Mouse (Mus musculus) stomach, postnatal 0 days (tissue): ENCODE results near the gene Kmt5a. TPM values are rescaled to one million over a fixed set of nuclear protein-coding genes. Genes with fewer than 3 reads are reported as not detected.
"Not testable (repeated sequence)": the region's sequence is repeated elsewhere in the genome, so short reads cannot be mapped to it uniquely, and the experiment has no call there.

Experiments
- ATAC-seq: fragments of 200-750 bp; cut with Nextera tagmentation; 2 replicates; pipeline ENCODE4 v1.8.0; 2017; ENCODE audit not compliant: low FRiP score, low TSS enrichment
- DNase-seq: peaks from one replicate; pipeline ENCODE4 v3.0.0-alpha.2; 2016; ENCODE audit warnings: low spot score
- H3K27ac ChIP-seq: fragments of 300-500 bp; sonication (generic); replicated peaks from 2 replicates; pipeline ENCODE4 v1.5.1; 2014; ENCODE audit warnings: mild to moderate bottlenecking, control low read depth
- H3K27me3 ChIP-seq: fragments of 300-500 bp; sonication (generic); 2 replicates; pipeline ENCODE4 v1.6.1; 2014; ENCODE audit warnings: low read length; ENCODE audit not compliant: control insufficient read depth, insufficient read depth
- H3K36me3 ChIP-seq: fragments of 300-500 bp; sonication (generic); 2 replicates; pipeline ENCODE4 v1.6.1; 2014; ENCODE audit warnings: low read length, mixed read lengths; ENCODE audit not compliant: control insufficient read depth, insufficient read depth
- H3K4me1 ChIP-seq: fragments of 300-500 bp; sonication (generic); replicated peaks from 2 replicates; pipeline ENCODE4 v1.6.1; 2014; ENCODE audit warnings: antibody characterized with exemption; ENCODE audit not compliant: control insufficient read depth, insufficient read depth
- H3K4me2 ChIP-seq: fragments of 300-500 bp; sonication (generic); replicated peaks from 2 replicates; pipeline ENCODE4 v1.6.1; 2014; ENCODE audit warnings: low read depth, mild to moderate bottlenecking, control low read depth, moderate library complexity
- H3K4me3 ChIP-seq: fragments of 300-500 bp; sonication (generic); 2 replicates; pipeline ENCODE4 v1.5.1; 2014; ENCODE audit warnings: low read depth, low read length, control low read depth
- H3K9ac ChIP-seq: fragments of 300-500 bp; sonication (generic); 2 replicates; pipeline ENCODE4 v1.6.1; 2014; ENCODE audit warnings: mild to moderate bottlenecking, low read length, control low read depth, mixed read lengths
- H3K9me3 ChIP-seq: fragments of 300-500 bp; sonication (generic); 2 replicates; pipeline ENCODE4 v1.6.1; 2016; ENCODE audit warnings: low read length; ENCODE audit not compliant: control insufficient read depth
- CTCF ChIP-seq: IDR thresholded peaks from 2 replicates; pipeline ENCODE4 v1.5.1; 2016; ENCODE audit warnings: antibody characterized with exemption, low read depth, mild to moderate bottlenecking, moderate library complexity
- EP300 ChIP-seq: optimal IDR thresholded peaks from 2 replicates; pipeline ENCODE3; 2016; ENCODE audit warnings: antibody characterized with exemption
- WGBS: fragments of 180-500 bp; shearing (Covaris S2); extraction: QIAGEN DNeasy Blood & Tissue Kit; methylation state at CpG from one replicate; pipeline ENCODE4 v1.1.7; 2014; 5-methylcytosine and 5-hydroxymethylcytosine counted together
- polyA plus RNA-seq: library from polyadenylated mRNA; unstranded; fragments of >200 nt; fragmentation: Nextera tagmentation; extraction: Ambion mirVana; gene quantifications from 2 replicates; pipeline ENCODE4 v1.2.1, GENCODE M21; 2015

Gene Kmt5a
- polyA plus RNA-seq, 1 experiment from 2014 or later, result 64.1 TPM

- Histone ChIP-seq H3K9me3 (no peaks in the 10 kb centered on the region), H3K4me2 (no peak overlapping the region), H3K27ac (no peak overlapping the region), H3K4me3 (no peak overlapping the region), H3K27me3 (no peaks in the 10 kb centered on the region), H3K36me3 (peaks cover 23% of the 10 kb centered on the region), H3K4me1 (no peaks in the 10 kb centered on the region), H3K9ac (no peak overlapping the region)
- ATAC-seq (no peak), DNase-seq (no peak)
- TF ChIP-seq EP300 (no peak), CTCF (no peak)
- 91% methylated on average over 6 of the region's 6 CpGs for WGBS
Observed at GRCm38 (mm10) chr5:124456762-124457161, 17.0 kb downstream of the Kmt5a start.

- H3K4me2 ChIP-seq, ATAC-seq, H3K27ac ChIP-seq, DNase-seq, H3K9me3 ChIP-seq, H3K4me1 ChIP-seq, H3K9ac ChIP-seq, H3K27me3 ChIP-seq, H3K4me3 ChIP-seq: not testable (repeated sequence)
- peaks cover 24% of the 10 kb centered on the region for H3K36me3 ChIP-seq
- WGBS, result 90% methylated on average over 14 of the region's 14 CpGs
Observed at GRCm38 (mm10) chr5:124460922-124461321, 21.2 kb downstream of the Kmt5a start.

GRCm38 (mm10) chr5:124462297-124463025 lies 22.7 kb downstream of the Kmt5a start:
- H3K4me2 ChIP-seq, result no peak overlapping the region
- H3K27me3 ChIP-seq, result no peaks in the 10 kb centered on the region
- no peak overlapping the region for H3K27ac ChIP-seq
- H3K4me1 ChIP-seq, result no peaks in the 10 kb centered on the region
- no peak for DNase-seq
- H3K9ac ChIP-seq, result no peak overlapping the region
- no peak for ATAC-seq
- 83% methylated on average over 8 of the region's 8 CpGs for WGBS
- H3K4me3 ChIP-seq, result no peak overlapping the region
- H3K36me3 ChIP-seq, result peaks cover 14% of the 10 kb centered on the region
- TF ChIP-seq EP300, result no peak
- TF ChIP-seq CTCF, result no peak
- no peaks in the 10 kb centered on the region for H3K9me3 ChIP-seq

- Histone ChIP-seq H3K9ac (no peak overlapping the region), H3K36me3 (peaks cover 12% of the 10 kb centered on the region), H3K27ac (no peak overlapping the region), H3K4me1 (no peaks in the 10 kb centered on the region), H3K4me3 (no peak overlapping the region), H3K27me3 (no peaks in the 10 kb centered on the region), H3K4me2 (no peak overlapping the region), H3K9me3 (no peaks in the 10 kb centered on the region)
- ATAC-seq (no peak), DNase-seq (no peak)
- WGBS, result 90% methylated on average over 5 of the region's 5 CpGs
- TF ChIP-seq CTCF (no peak), EP300 (no peak)
Observed at GRCm38 (mm10) chr5:124463462-124463861, 23.7 kb downstream of the Kmt5a start.

- Histone ChIP-seq H3K36me3 (peaks cover 12% of the 10 kb centered on the region), H3K9me3 (no peaks in the 10 kb centered on the region), H3K27ac (no peak overlapping the region), H3K4me1 (no peaks in the 10 kb centered on the region), H3K9ac (no peak overlapping the region), H3K4me3 (no peak overlapping the region), H3K4me2 (no peak overlapping the region), H3K27me3 (no peaks in the 10 kb centered on the region)
- ATAC-seq (no peak), DNase-seq (no peak)
- TF ChIP-seq CTCF (no peak), EP300 (no peak)
Observed at GRCm38 (mm10) chr5:124464905-124465304, 25.2 kb downstream of the Kmt5a start.

- peaks cover 8% of the 10 kb centered on the region for H3K36me3 ChIP-seq
- H3K27me3 ChIP-seq, result no peaks in the 10 kb centered on the region
Observed at GRCm38 (mm10) chr5:124467766-124468165, 28.0 kb downstream of the Kmt5a start.

More at GRCm38 (mm10) chr5:124467766-124468165, 28.0 kb downstream of the Kmt5a start:
- Histone ChIP-seq H3K4me1 (no peaks in the 10 kb centered on the region), H3K9me3 (no peaks in the 10 kb centered on the region), H3K27ac (no peak overlapping the region), H3K9ac (no peak overlapping the region), H3K4me2 (no peak overlapping the region), H3K4me3 (no peak overlapping the region)
- no peak for TF ChIP-seq EP300
- TF ChIP-seq CTCF, result no peak
- WGBS, result 79% methylated on average over 1 of the region's 1 CpGs
- ATAC-seq (no peak), DNase-seq (no peak)
